Mouse (Mus musculus) hindbrain, postnatal 0 days (tissue): ENCODE measurements around the gene Nppc. TPM values are rescaled to one million over a fixed set of nuclear protein-coding genes. Genes with fewer than 3 reads are reported as not detected.
A peak's percentile ranks its signal among the peaks of the same experiment; 100 is the strongest.

Experiments used
- ATAC-seq: fragments of 200-750 bp; cut with Nextera tagmentation; 2 replicates; pipeline ENCODE4 v1.8.0; 2017; ENCODE audit warnings: mild to moderate bottlenecking, moderate TSS enrichment, moderate library complexity
- DNase-seq: peaks from one replicate; pipeline ENCODE4 v3.0.0-alpha.2; 2015; ENCODE audit warnings: low spot score
- H3K27ac ChIP-seq: fragments of 300-500 bp; sonication (generic); 2 replicates; pipeline ENCODE4 v1.5.1; 2014; ENCODE audit warnings: mild to moderate bottlenecking
- H3K27me3 ChIP-seq: fragments of 300-500 bp; sonication (generic); 2 replicates; pipeline ENCODE4 v1.6.1; 2014; ENCODE audit warnings: low read length, mixed read lengths; ENCODE audit not compliant: insufficient read depth
- H3K36me3 ChIP-seq: fragments of 300-500 bp; sonication (generic); 2 replicates; pipeline ENCODE4 v1.6.1; 2014; ENCODE audit warnings: low read length, mixed read lengths; ENCODE audit not compliant: insufficient read depth
- H3K4me1 ChIP-seq: fragments of 300-500 bp; sonication (generic); 2 replicates; pipeline ENCODE4 v1.6.1; 2014; ENCODE audit warnings: antibody characterized with exemption, low read length, mixed read lengths; ENCODE audit not compliant: insufficient read depth
- H3K4me2 ChIP-seq: fragments of 300-500 bp; sonication (generic); 2 replicates; pipeline ENCODE4 v1.6.1; 2014; ENCODE audit warnings: low read depth, mild to moderate bottlenecking, low read length, moderate library complexity, mixed read lengths
- H3K4me3 ChIP-seq: fragments of 300-500 bp; sonication (generic); 2 replicates; pipeline ENCODE4 v1.5.1; 2014; ENCODE audit warnings: low read length
- H3K9ac ChIP-seq: fragments of 300-500 bp; sonication (generic); replicated peaks from 2 replicates; pipeline ENCODE4 v1.6.1; 2014; ENCODE audit warnings: mild to moderate bottlenecking, low read length, moderate library complexity, mixed read lengths
- H3K9me3 ChIP-seq: fragments of 300-500 bp; sonication (generic); 2 replicates; pipeline ENCODE4 v1.6.1; 2016; ENCODE audit warnings: low read length, mixed read lengths
- CTCF ChIP-seq: IDR thresholded peaks from 2 replicates; pipeline ENCODE4 v1.5.1; 2016; ENCODE audit warnings: antibody characterized with exemption, control low read depth, low read depth
- WGBS: fragments of 180-500 bp; shearing (Covaris S2); extraction: QIAGEN DNeasy Blood & Tissue Kit; methylation state at CpG from one replicate; pipeline ENCODE4 v1.1.7; 2014; 5-methylcytosine and 5-hydroxymethylcytosine counted together
- polyA plus RNA-seq: library from polyadenylated mRNA; unstranded; fragments of >200 nt; fragmentation: Nextera tagmentation; extraction: Ambion mirVana; gene quantifications from 2 replicates; pipeline ENCODE4 v1.2.1, GENCODE M21; 2015
- total RNA-seq: library from RNA; depleted of rRNA; stranded (reverse); fragments of >200 nt; gene quantifications from 2 replicates; pipeline ENCODE4 v1.2.3, GENCODE M21; 2014

Gene Nppc
- total and polyA plus RNA-seq, 2 experiments from 2014 or later: 14.6 to 22.7 TPM

- peak overlapping the region; percentile 6; the same call in 1 of the 2 replicates for H3K4me3 ChIP-seq
- TF ChIP-seq CTCF: no peak
- no peaks in the 10 kb centered on the region for H3K36me3 ChIP-seq
- peak overlapping the region; percentile 58; the same call in 1 of the 2 replicates for H3K27ac ChIP-seq
- ATAC-seq (peak; percentile 50; the same call in 1 of the 2 replicates), DNase-seq (no peak)
- no peaks in the 10 kb centered on the region for H3K9me3 ChIP-seq
- 42% methylated on average over 7 of the region's 7 CpGs for WGBS
- H3K4me2 ChIP-seq: peak overlapping the region; percentile 40; the same call in 1 of the 2 replicates
- 0 out of 2 replicates have a peak, but pooled peaks cover 10% of the 10 kb centered on the region for H3K4me1 ChIP-seq
- no peak overlapping the region for H3K9ac ChIP-seq
- no peaks in the 10 kb centered on the region for H3K27me3 ChIP-seq
Observed at GRCm38 (mm10) chr1:86633840-86634750, 36.3 kb downstream of the Nppc start.

GRCm38 (mm10) chr1:86633434-86633833, 36.9 kb downstream of the Nppc start:
- Histone ChIP-seq H3K4me2 (no peak overlapping the region), H3K4me1 (0 out of 2 replicates have a peak, but pooled peaks cover 10% of the 10 kb centered on the region), H3K4me3 (no peak overlapping the region), H3K36me3 (no peaks in the 10 kb centered on the region), H3K27ac (no peak overlapping the region), H3K27me3 (no peaks in the 10 kb centered on the region), H3K9ac (no peak overlapping the region), H3K9me3 (no peaks in the 10 kb centered on the region)
- DNase-seq (no peak), ATAC-seq (no peak)
- TF ChIP-seq CTCF: no peak
- WGBS: 41% methylated on average over 3 of the region's 3 CpGs

- H3K27me3 ChIP-seq: no peaks in the 10 kb centered on the region
- no peak overlapping the region for H3K9ac ChIP-seq
- H3K4me1 ChIP-seq: 0 out of 2 replicates have a peak, but pooled peaks cover 10% of the 10 kb centered on the region
- no peaks in the 10 kb centered on the region for H3K9me3 ChIP-seq
- DNase-seq: no peak
- no peaks in the 10 kb centered on the region for H3K36me3 ChIP-seq
- no peak overlapping the region for H3K4me2 ChIP-seq
- no peak overlapping the region for H3K4me3 ChIP-seq
- H3K27ac ChIP-seq: no peak overlapping the region
- no peak for TF ChIP-seq CTCF
- no peak for ATAC-seq
- WGBS: 74% methylated on average over 6 of the region's 6 CpGs
Observed at GRCm38 (mm10) chr1:86632732-86633380, 37.5 kb downstream of the Nppc start.

- no peak overlapping the region for H3K9ac ChIP-seq
- H3K9me3 ChIP-seq: no peaks in the 10 kb centered on the region
- H3K4me3 ChIP-seq: no peak overlapping the region
- 90% methylated on average over 4 of the region's 4 CpGs for WGBS
- DNase-seq (no peak), ATAC-seq (no peak)
- H3K27ac ChIP-seq: no peak overlapping the region
- H3K27me3 ChIP-seq: no peaks in the 10 kb centered on the region
- H3K4me1 ChIP-seq: 0 out of 2 replicates have a peak, but pooled peaks cover 10% of the 10 kb centered on the region
- H3K4me2 ChIP-seq: no peak overlapping the region
- no peaks in the 10 kb centered on the region for H3K36me3 ChIP-seq
- TF ChIP-seq CTCF: no peak
Observed at GRCm38 (mm10) chr1:86630527-86630926, 39.8 kb downstream of the Nppc start.

- Histone ChIP-seq H3K9me3 (no peaks in the 10 kb centered on the region), H3K27me3 (no peaks in the 10 kb centered on the region), H3K9ac (no peak overlapping the region), H3K4me1 (0 out of 2 replicates have a peak, but pooled peaks cover 10% of the 10 kb centered on the region), H3K4me2 (no peak overlapping the region), H3K36me3 (no peaks in the 10 kb centered on the region), H3K27ac (no peak overlapping the region), H3K4me3 (no peak overlapping the region)
- ATAC-seq: no peak
- DNase-seq: no peak
- TF ChIP-seq CTCF: no peak
- 39% methylated on average over 4 of the region's 4 CpGs for WGBS
Observed at GRCm38 (mm10) chr1:86629936-86630335, 40.4 kb downstream of the Nppc start.

- 85% methylated on average over 3 of the region's 3 CpGs for WGBS
- Histone ChIP-seq H3K4me1 (no peaks in the 10 kb centered on the region), H3K9me3 (no peaks in the 10 kb centered on the region), H3K9ac (no peak overlapping the region), H3K36me3 (no peaks in the 10 kb centered on the region), H3K27me3 (no peaks in the 10 kb centered on the region), H3K4me3 (no peak overlapping the region), H3K27ac (no peak overlapping the region), H3K4me2 (no peak overlapping the region)
- no peak for DNase-seq
- ATAC-seq: no peak
- no peak for TF ChIP-seq CTCF
Observed at GRCm38 (mm10) chr1:86628270-86628669, 42.1 kb downstream of the Nppc start.
